Mouse (Mus musculus): ENCODE results near the gene Lrrc55. TPM values are rescaled to one million over a fixed set of nuclear protein-coding genes. Genes with fewer than 3 reads are reported as not detected.

Lrrc55 gene
- polyA plus RNA-seq, 1 experiment from 2014 or later, result 14.5 TPM

GRCm38 (mm10) chr2:85209301-85209700 is 12.3 kb upstream of the Lrrc55 start:
- H3K4me3 ChIP-seq, result no peak overlapping the region
- H3K4me1 ChIP-seq, result no peaks in the 10 kb centered on the region
- H3K36me3 ChIP-seq (replicated peaks), result no peaks in the 10 kb centered on the region
- ATAC-seq (replicated peaks), result no peak
- no peak overlapping the region for H3K4me2 ChIP-seq
- no peaks in the 10 kb centered on the region for H3K9me3 ChIP-seq
- no peaks in the 10 kb centered on the region for H3K27me3 ChIP-seq (replicated peaks)
- no peak overlapping the region for H3K9ac ChIP-seq
- WGBS, result 67% methylated on average over 5 of the region's 5 CpGs
- H3K27ac ChIP-seq, result no peak overlapping the region

DNA sequence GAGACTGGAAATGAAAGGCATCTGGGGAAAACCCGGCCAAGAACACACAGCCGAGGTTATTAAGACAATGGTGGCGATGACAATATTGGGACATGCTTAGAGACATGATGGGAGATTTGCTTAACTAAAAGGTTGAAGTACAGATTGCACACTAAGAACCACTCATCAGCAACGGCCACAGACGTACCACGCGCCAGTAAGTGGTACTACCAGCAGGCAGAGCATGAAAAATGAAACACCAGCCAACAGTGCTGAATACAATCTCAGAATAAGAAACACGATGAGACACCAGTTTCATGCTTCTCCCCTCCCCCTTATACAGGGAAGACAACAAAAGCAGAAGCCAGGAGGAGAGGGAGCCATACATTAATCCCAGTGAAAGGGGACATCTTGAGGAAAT is 8.2 kb upstream of the Lrrc55 start:
- ATAC-seq (replicated peaks), result no peak
- Histone ChIP-seq H3K27ac (no peak overlapping the region), H3K9ac (no peak overlapping the region), H3K9me3 (no peaks in the 10 kb centered on the region), H3K27me3 (replicated peaks) (no peaks in the 10 kb centered on the region), H3K4me2 (no peak overlapping the region), H3K4me3 (no peak overlapping the region), H3K4me1 (no peaks in the 10 kb centered on the region), H3K36me3 (replicated peaks) (no peaks in the 10 kb centered on the region)
- WGBS, result 74% methylated on average over 8 of the region's 8 CpGs

DNA sequence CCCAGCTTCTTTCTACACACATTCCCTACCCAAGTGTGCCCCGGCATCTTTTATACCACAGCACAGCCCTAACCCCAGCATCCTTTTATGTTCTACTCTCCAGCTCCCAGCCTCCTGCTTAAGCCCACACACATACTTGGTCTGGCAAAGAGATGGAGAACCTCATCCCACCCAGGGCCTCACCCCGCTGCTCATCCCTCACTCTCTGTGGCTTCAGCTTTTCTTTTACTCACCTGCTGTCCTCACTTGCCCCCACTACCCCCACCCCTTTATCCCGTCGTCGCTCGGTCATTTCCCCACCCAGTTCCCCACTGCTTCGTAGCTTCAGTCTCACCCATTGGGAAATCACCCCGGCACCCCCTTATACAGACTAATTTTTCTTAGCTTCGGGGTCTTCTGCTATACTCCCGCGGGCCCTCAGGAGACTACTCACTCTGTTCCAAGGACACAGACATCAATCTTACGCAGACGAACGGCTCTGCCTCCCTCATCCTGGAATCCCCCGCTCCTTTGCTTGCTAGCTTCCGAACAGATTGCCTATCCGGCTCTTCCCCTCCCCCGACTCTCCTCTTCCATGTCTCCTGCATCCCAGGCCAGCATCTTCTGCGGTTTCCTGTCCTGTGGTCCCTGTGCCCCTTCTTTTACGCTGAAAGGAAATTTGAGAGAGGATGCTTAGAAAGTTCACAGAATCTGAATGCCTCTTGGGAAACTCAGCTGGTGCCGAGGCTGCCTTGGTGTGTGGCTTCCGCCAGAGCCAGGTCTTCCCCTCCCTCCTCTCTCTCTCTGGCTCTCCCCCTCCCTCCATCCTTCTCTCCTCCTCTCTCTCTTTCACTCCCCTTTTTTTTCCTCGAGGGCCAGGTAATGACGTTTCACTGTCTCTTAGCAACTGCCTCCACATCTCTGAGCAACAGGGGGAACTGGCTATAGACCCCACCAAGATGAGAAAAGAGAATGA is 1.3 kb upstream of the Lrrc55 start:
- H3K27ac ChIP-seq, result peak overlapping the region; percentile 78
- peaks cover 18% of the 10 kb centered on the region; the same call in 1 of the 2 replicates for H3K4me1 ChIP-seq
- H3K4me2 ChIP-seq, result peak overlapping the region; percentile 67
- ATAC-seq (replicated peaks), result peak; percentile 88
- under 1% methylated on average over 24 of the region's 24 CpGs for WGBS
- H3K9me3 ChIP-seq, result no peaks in the 10 kb centered on the region
- H3K27me3 ChIP-seq (replicated peaks), result no peaks in the 10 kb centered on the region
- H3K4me3 ChIP-seq, result peak overlapping the region; percentile 49
- no peaks in the 10 kb centered on the region for H3K36me3 ChIP-seq (replicated peaks)
- peak overlapping the region; percentile 45 for H3K9ac ChIP-seq

DNA sequence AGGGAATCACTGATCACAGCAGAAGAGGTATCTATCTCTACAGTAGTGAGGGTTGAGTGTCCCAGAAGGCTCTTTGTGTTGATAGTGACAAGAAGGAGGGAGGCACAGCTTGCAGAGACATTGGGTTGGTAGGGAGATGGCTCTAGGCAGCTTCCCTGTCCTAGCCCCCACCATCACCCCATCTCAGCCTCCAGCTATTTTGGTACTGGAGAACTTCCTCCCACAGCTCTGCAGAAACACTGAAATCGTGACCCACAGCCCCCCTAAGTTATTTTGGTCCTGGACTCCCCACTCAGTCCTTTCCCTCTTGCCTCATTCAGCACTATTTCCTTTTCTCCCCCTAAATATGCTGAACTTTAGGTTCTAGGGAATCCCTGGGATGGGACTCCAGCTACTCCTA is 2.4 kb downstream of the Lrrc55 start:
- H3K4me1 ChIP-seq, result peaks cover 18% of the 10 kb centered on the region; the same call in 1 of the 2 replicates
- no peak overlapping the region for H3K4me2 ChIP-seq
- no peaks in the 10 kb centered on the region for H3K27me3 ChIP-seq (replicated peaks)
- ATAC-seq (replicated peaks), result no peak
- H3K9me3 ChIP-seq, result no peaks in the 10 kb centered on the region
- H3K27ac ChIP-seq, result no peak overlapping the region
- H3K9ac ChIP-seq, result no peak overlapping the region
- no peak overlapping the region for H3K4me3 ChIP-seq
- H3K36me3 ChIP-seq (replicated peaks), result peaks cover 8% of the 10 kb centered on the region; the same call in 1 of the 2 replicates
- WGBS, result 62% methylated on average over 1 of the region's 1 CpGs

DNA sequence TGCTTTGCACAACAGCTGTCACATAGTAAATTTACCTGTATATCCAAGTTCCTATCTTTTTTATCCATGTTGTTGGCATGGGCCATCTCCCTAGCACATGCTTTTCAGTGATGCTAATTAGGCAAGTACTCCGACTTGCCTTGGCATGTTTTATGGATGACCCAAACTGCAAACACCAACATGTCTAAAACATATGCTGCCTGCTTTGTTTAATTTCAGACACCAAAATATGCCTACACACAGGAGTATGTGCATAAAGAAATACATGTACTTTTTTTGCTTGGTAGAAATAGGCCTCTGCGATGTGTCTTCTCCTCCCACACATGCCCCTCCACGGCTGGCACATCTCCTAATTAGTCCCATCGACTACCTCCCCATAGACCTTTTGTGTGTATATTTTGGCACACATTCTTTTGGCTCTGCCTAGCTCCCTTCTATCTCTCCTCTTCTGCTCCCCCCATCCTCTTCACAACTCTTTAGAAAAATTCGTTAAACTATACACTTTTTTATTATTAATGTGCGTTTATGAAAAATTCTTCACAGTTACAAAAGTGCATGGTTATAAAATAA is 9.3 kb downstream of the Lrrc55 start:
- no peak for ATAC-seq (replicated peaks)
- Histone ChIP-seq H3K4me1 (no peaks in the 10 kb centered on the region), H3K9me3 (no peaks in the 10 kb centered on the region), H3K27ac (no peak overlapping the region), H3K4me2 (no peak overlapping the region), H3K9ac (no peak overlapping the region), H3K27me3 (replicated peaks) (no peaks in the 10 kb centered on the region), H3K36me3 (replicated peaks) (peaks cover 8% of the 10 kb centered on the region; the same call in 1 of the 2 replicates), H3K4me3 (no peak overlapping the region)
- WGBS, result 87% methylated on average over 6 of the region's 6 CpGs

- WGBS, result 78% methylated on average over 4 of the region's 4 CpGs
Observed at GRCm38 (mm10) chr2:85178139-85178800, 18.7 kb downstream of the Lrrc55 start.

DNA sequence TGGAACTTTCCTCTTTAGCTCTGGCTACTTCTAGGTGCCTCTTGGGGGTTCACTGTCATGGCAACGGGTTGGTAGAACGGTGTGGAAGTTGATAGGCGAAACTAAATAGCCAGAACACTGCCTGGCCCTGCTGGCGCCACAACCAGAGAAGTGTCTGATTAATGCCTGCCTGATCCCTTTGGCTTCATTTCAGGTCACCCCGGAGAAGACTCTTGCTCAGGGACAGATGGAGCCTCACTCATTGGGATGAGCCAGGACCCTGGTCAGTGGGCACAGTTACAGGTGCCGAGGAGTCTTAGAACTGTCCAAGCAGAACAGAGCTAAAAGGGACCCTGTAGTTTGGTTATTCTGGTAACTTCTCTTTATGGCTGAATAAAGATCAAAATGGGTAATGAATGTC is 23.5 kb downstream of the Lrrc55 start:
- no peaks in the 10 kb centered on the region for H3K36me3 ChIP-seq (replicated peaks)
- no peaks in the 10 kb centered on the region for H3K9me3 ChIP-seq
- H3K4me1 ChIP-seq, result no peaks in the 10 kb centered on the region
- no peak overlapping the region for H3K27ac ChIP-seq
- no peak overlapping the region for H3K9ac ChIP-seq
- no peaks in the 10 kb centered on the region for H3K27me3 ChIP-seq (replicated peaks)
- H3K4me2 ChIP-seq, result no peak overlapping the region
- ATAC-seq (replicated peaks), result no peak
- H3K4me3 ChIP-seq, result no peak overlapping the region
- WGBS, result 76% methylated on average over 6 of the region's 6 CpGs

More at GRCm38 (mm10) chr2:85178139-85178800, 18.7 kb downstream of the Lrrc55 start:
- Histone ChIP-seq H3K4me3 (no peak overlapping the region), H3K4me2 (no peak overlapping the region), H3K9ac (no peak overlapping the region), H3K27ac (no peak overlapping the region), H3K27me3 (replicated peaks) (no peaks in the 10 kb centered on the region), H3K9me3 (no peaks in the 10 kb centered on the region), H3K4me1 (no peaks in the 10 kb centered on the region), H3K36me3 (replicated peaks) (no peaks in the 10 kb centered on the region)
- ATAC-seq (replicated peaks), result no peak

GRCm38 (mm10) chr2:85172763-85173103 is 24.3 kb downstream of the Lrrc55 start:
- no peaks in the 10 kb centered on the region for H3K27me3 ChIP-seq (replicated peaks)
- no peaks in the 10 kb centered on the region for H3K9me3 ChIP-seq
- ATAC-seq (replicated peaks), result no peak
- H3K4me1 ChIP-seq, result no peaks in the 10 kb centered on the region
- no peak overlapping the region for H3K4me2 ChIP-seq
- no peak overlapping the region for H3K9ac ChIP-seq
- H3K4me3 ChIP-seq, result no peak overlapping the region
- H3K27ac ChIP-seq, result no peak overlapping the region
- 77% methylated on average over 2 of the region's 2 CpGs for WGBS
- no peaks in the 10 kb centered on the region for H3K36me3 ChIP-seq (replicated peaks)

DNA sequence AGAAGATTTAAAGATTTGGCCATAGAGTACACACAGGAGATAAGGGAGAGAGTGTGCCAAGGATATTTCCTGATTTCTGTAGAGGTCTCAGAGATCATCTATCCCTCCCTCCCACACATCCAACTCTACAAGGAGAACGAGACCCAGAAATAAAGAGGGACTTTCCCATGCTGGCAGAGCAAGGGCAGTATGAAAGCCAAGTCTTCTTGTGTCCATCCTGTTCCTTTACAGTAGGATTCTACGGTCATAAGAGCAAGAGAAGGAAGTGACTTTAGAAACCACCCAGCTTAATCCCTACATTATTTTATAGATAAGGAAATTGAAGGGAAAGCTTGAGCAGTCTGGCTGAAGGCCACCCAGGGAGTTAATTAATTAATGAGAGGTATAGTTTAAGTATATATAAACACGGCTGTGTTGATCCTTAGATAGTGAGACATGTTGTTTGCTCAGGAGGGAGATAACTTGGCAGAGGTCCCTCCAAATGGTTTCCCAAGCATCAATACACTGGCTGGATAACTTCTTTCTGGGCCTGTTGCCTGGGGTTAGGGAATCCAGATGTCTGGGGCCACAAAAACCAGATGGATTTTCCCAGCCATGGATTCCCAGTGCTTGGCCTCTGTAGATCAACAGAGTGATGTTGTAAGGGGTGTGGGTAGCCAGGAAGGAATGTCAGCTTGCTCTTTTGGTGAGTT is 24.8 kb downstream of the Lrrc55 start:
- Histone ChIP-seq H3K27me3 (replicated peaks) (no peaks in the 10 kb centered on the region), H3K36me3 (replicated peaks) (no peaks in the 10 kb centered on the region), H3K4me3 (no peak overlapping the region), H3K9me3 (no peaks in the 10 kb centered on the region), H3K27ac (no peak overlapping the region), H3K9ac (no peak overlapping the region), H3K4me1 (no peaks in the 10 kb centered on the region), H3K4me2 (no peak overlapping the region)
- 75% methylated on average over 3 of the region's 3 CpGs for WGBS
- no peak for ATAC-seq (replicated peaks)

- WGBS, result 100% methylated on average over 1 of the region's 1 CpGs
- H3K4me2 ChIP-seq, result no peak overlapping the region
- no peak for ATAC-seq (replicated peaks)
Observed at GRCm38 (mm10) chr2:85168327-85168726, 28.7 kb downstream of the Lrrc55 start.

GRCm38 (mm10) chr2:85167624-85168023 is 29.4 kb downstream of the Lrrc55 start:
- no peak overlapping the region for H3K4me3 ChIP-seq
- ATAC-seq (replicated peaks), result no peak
- H3K9me3 ChIP-seq, result no peaks in the 10 kb centered on the region
- no peaks in the 10 kb centered on the region for H3K36me3 ChIP-seq (replicated peaks)
- H3K9ac ChIP-seq, result no peak overlapping the region
- WGBS, result 87% methylated on average over 1 of the region's 1 CpGs
- H3K27ac ChIP-seq, result no peak overlapping the region
- H3K4me1 ChIP-seq, result no peaks in the 10 kb centered on the region
- no peaks in the 10 kb centered on the region for H3K27me3 ChIP-seq (replicated peaks)
- no peak overlapping the region for H3K4me2 ChIP-seq

More at GRCm38 (mm10) chr2:85168327-85168726, 28.7 kb downstream of the Lrrc55 start:
- Histone ChIP-seq H3K36me3 (replicated peaks) (no peaks in the 10 kb centered on the region), H3K9ac (no peak overlapping the region), H3K9me3 (no peaks in the 10 kb centered on the region), H3K27me3 (replicated peaks) (no peaks in the 10 kb centered on the region), H3K4me1 (no peaks in the 10 kb centered on the region), H3K27ac (no peak overlapping the region), H3K4me3 (no peak overlapping the region)
